Mouse (Mus musculus) embryonic facial prominence, embryonic 12.5 days (tissue): ENCODE results near the gene Icam5. TPM values are rescaled to one million over a fixed set of nuclear protein-coding genes. Genes with fewer than 3 reads are reported as not detected.

Source experiments
- ATAC-seq: fragments of 200-750 bp; cut with Nextera tagmentation; 2 replicates; pipeline ENCODE4 v1.8.0; 2017; ENCODE audit not compliant: insufficient number of reproducible peaks, insufficient read depth, low FRiP score, low TSS enrichment
- H3K27ac ChIP-seq: fragments of 300-500 bp; sonication (generic); 2 replicates; pipeline ENCODE4 v1.5.1; 2016; ENCODE audit warnings: mild to moderate bottlenecking
- H3K27me3 ChIP-seq: fragments of 300-500 bp; sonication (generic); 2 replicates; pipeline ENCODE4 v1.6.1; 2016; ENCODE audit warnings: mild to moderate bottlenecking, moderate library complexity
- H3K36me3 ChIP-seq: fragments of 300-500 bp; sonication (generic); 2 replicates; pipeline ENCODE4 v1.6.1; 2016; ENCODE audit warnings: mild to moderate bottlenecking
- H3K4me1 ChIP-seq: fragments of 300-500 bp; sonication (generic); 2 replicates; pipeline ENCODE4 v1.6.1; 2016
- H3K4me2 ChIP-seq: fragments of 300-500 bp; sonication (generic); replicated peaks from 2 replicates; pipeline ENCODE4 v1.6.1; 2016; ENCODE audit warnings: mild to moderate bottlenecking, moderate library complexity
- H3K4me3 ChIP-seq: fragments of 300-500 bp; sonication (generic); 2 replicates; pipeline ENCODE4 v1.5.1; 2016; ENCODE audit warnings: mild to moderate bottlenecking
- H3K9ac ChIP-seq: fragments of 300-500 bp; sonication (generic); 2 replicates; pipeline ENCODE4 v1.6.1; 2016; ENCODE audit warnings: mild to moderate bottlenecking, moderate library complexity
- H3K9me3 ChIP-seq: fragments of 300-500 bp; sonication (generic); 2 replicates; pipeline ENCODE4 v1.6.1; 2016; ENCODE audit warnings: mild to moderate bottlenecking, moderate library complexity
- WGBS: fragments of 180-500 bp; shearing (Covaris S2); methylation state at CpG from one replicate; pipeline ENCODE4 v1.1.7; 2016; 5-methylcytosine and 5-hydroxymethylcytosine counted together
- polyA plus RNA-seq: library from polyadenylated mRNA; unstranded; fragments of >200 nt; fragmentation: Nextera tagmentation; extraction: Ambion mirVana; gene quantifications from 2 replicates; pipeline ENCODE4 v1.2.1, GENCODE M21; 2016

Icam5 gene
- polyA plus RNA-seq, 1 experiment from 2014 or later = 0.23 TPM

DNA sequence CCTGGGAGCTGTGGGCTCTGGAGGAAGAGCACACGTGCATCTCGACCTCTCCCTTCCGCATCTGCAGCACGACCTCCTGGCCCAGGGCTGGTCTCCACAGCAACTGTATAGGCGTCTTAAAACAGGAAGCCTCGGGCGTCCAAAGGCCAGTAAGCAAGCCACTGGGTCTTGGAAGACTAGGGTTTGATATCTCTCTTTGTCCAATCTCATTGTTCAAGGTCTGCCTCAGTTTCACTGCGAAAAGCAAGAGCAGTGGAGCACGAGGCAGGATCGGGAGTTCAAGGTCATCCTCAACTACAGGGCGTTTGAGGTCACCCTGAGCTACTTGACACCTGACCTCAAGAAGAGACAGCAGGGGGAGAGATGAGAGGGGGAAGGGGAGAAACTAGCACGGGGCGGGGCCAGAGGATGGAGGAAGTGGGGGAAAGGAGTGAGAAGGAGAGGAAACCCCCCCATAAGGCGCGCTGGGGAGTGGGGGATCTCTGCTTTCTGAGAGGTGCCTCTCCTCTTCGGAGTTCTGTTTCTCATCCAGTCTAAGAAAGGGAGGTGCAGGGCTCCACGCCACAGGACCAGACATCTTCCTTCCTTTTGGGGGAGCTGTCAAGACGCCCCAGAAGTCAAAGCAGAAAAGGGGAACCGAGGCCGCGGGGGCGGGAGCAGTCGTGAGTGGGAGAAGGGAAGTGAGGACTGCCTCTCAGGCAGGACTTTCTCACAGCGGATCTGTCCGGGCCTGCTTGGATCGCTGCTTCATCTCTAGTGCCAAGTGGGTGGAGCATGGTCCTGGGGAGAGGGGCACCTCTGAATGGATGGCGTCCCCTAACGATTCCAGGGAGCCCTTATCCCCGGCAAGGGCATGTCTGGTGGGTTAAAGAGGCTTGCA is 16.9 kb upstream of the Icam5 start:
- Histone ChIP-seq H3K9me3 (no peaks in the 10 kb centered on the region), H3K4me2 (peak overlapping the region; percentile 57), H3K27ac (no peak overlapping the region), H3K4me3 (peak overlapping the region; percentile 33), H3K27me3 (peaks cover 54% of the 10 kb centered on the region), H3K36me3 (no peaks in the 10 kb centered on the region), H3K9ac (peak overlapping the region; percentile 42), H3K4me1 (peaks cover 8% of the 10 kb centered on the region)
- peak; percentile 68; the same call in 1 of the 2 replicates for ATAC-seq
- 2% methylated on average over 29 of the region's 29 CpGs for WGBS

DNA sequence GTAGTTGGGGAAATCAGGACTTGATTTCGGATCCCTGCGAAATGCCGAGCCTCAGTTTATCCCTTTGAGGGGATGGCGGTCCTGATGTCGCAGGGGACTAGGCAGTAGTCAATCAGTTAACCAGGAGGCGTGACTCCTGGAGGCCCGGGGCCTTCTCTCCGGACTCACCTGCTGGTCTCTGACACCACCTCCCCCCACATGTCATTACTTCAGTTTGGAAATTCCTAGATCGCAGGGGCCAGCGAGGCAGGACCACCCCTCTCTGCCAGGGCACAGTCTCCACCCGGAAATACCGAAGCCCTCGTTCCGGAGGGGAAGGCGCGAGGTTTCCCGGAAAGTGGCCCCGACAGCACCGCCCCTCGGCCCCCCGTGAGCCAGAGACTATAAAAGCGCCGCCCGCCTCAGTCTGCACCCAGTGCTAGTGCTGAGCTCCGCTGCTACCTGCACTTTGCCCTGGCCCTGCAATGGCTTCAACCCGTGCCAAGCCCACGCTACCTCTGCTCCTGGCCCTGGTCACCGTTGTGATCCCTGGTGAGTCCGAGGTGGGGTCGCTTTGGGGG is 16.2 kb upstream of the Icam5 start, which contains the start of gene Icam1:
Icam1 (plus strand) TSS at position 415 of the 560 bp plus-strand sequence.
- peaks cover 8% of the 10 kb centered on the region for H3K4me1 ChIP-seq
- peak within 1 kb of the TSS; percentile 57 for H3K4me2 ChIP-seq
- no peaks in the 10 kb centered on the region for H3K36me3 ChIP-seq
- peaks cover 54% of the 10 kb centered on the region for H3K27me3 ChIP-seq
- no peak within 1 kb of the TSS for H3K27ac ChIP-seq
- WGBS = under 1% methylated on average over 30 of the region's 30 CpGs
- 0 out of 2 replicates have a peak, but pooled peaks have one; percentile 17 for ATAC-seq
- H3K9ac ChIP-seq = peak within 1 kb of the TSS; percentile 42
- H3K4me3 ChIP-seq = peak within 1 kb of the TSS; percentile 33
- H3K9me3 ChIP-seq = no peaks in the 10 kb centered on the region

DNA sequence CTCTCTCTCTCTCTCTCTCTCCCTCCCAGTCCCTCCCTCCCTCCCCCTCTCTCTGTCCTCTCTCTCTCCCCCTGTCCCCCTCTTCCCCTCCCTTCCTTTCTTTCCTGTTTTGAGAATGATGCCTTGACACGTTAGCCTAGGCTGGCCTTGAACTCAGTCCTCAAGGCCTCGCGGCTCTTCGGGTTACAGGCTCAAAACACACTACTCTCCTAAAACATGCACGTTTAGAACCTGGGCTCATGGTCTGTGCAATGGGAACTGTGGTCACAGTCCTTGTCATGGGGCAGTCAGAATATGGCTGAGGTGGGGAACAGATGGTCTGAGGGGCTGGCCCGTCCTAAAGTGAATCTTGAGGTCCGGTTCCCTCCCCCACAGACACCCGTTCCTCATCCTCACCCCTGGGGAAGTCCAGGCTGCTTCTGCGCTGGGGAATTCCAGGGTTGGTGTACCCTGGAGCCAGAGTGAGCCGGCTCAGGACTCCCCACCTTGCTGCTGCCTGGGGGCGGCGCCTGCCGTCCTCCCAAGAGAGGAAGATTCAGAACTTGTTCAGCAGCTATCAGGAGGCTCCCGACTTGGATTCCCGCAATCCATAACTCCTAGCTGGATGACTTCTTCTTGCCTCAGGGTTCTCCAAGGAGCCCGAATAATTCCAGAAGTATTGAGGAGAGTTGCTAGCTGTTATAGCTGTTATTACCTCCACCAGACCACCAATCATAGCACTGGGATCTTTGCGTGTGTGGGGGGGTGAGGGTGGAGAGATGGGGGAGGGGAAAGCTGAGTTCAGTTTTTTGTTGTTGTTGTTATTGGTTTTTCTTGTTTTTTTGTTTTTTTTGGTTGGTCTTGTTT is 15.3 kb upstream of the Icam5 start:
- Histone ChIP-seq H3K27ac (no peak overlapping the region), H3K9me3 (no peaks in the 10 kb centered on the region), H3K36me3 (no peaks in the 10 kb centered on the region), H3K9ac (peak overlapping the region; percentile 42; the same call in 1 of the 2 replicates), H3K27me3 (peaks cover 54% of the 10 kb centered on the region), H3K4me1 (peaks cover 8% of the 10 kb centered on the region), H3K4me3 (peak overlapping the region; percentile 33), H3K4me2 (peak overlapping the region; percentile 57)
- 4% methylated on average over 17 of the region's 17 CpGs for WGBS
- ATAC-seq = no peak

DNA sequence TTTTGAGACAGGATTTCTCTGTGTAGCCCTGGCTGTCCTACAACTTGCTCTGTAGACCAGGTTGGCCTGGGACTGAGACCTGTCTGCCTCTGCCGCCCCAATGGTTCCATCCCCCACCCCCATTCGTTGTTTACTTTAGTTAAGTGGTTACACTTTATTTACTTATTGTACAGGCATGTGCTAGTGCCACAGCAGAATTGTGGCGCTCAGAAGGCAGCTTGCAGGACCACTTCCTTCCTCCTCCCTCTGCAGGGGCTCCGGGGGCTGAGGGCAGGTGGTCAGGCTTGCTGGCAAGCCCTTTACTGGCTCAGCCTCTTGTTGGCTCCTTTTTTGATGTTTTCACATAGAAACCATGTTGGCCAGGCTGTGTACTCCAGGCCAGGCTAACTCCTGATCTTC is 14.7 kb upstream of the Icam5 start:
- no peak overlapping the region for H3K27ac ChIP-seq
- no peak overlapping the region for H3K4me3 ChIP-seq
- peaks cover 8% of the 10 kb centered on the region for H3K4me1 ChIP-seq
- no peak overlapping the region for H3K9ac ChIP-seq
- peaks cover 50% of the 10 kb centered on the region for H3K27me3 ChIP-seq
- 0 out of 2 replicates have a peak overlapping the region, but pooled peaks have one; percentile 3 for H3K4me2 ChIP-seq
- WGBS = 37% methylated on average over 4 of the region's 4 CpGs
- H3K9me3 ChIP-seq = no peaks in the 10 kb centered on the region
- no peaks in the 10 kb centered on the region for H3K36me3 ChIP-seq
- ATAC-seq = no peak

DNA sequence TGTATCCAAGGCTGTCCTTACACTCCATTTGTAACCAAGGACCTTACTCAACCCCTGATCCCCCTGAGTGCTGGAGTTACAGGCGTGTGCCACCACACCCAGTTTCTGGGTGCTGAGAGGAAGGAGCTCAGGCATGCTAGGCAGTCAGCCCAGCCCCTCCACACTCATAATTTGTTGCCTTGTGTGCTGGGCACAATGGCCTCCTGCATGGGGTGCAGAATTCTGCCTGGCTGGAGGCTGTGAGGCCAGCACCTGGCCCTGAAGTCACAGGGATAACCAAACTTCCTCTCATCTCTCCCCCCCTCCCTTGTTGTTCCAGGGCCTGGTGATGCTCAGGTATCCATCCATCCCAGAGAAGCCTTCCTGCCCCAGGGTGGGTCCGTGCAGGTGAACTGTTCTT is 13.3 kb upstream of the Icam5 start:
- peaks cover 8% of the 10 kb centered on the region for H3K4me1 ChIP-seq
- no peaks in the 10 kb centered on the region for H3K9me3 ChIP-seq
- no peak overlapping the region for H3K9ac ChIP-seq
- 62% methylated on average over 2 of the region's 2 CpGs for WGBS
- ATAC-seq = no peak
- no peak overlapping the region for H3K4me3 ChIP-seq
- H3K36me3 ChIP-seq = no peaks in the 10 kb centered on the region
- H3K27ac ChIP-seq = no peak overlapping the region
- H3K27me3 ChIP-seq = peaks cover 48% of the 10 kb centered on the region
- no peak overlapping the region for H3K4me2 ChIP-seq

DNA sequence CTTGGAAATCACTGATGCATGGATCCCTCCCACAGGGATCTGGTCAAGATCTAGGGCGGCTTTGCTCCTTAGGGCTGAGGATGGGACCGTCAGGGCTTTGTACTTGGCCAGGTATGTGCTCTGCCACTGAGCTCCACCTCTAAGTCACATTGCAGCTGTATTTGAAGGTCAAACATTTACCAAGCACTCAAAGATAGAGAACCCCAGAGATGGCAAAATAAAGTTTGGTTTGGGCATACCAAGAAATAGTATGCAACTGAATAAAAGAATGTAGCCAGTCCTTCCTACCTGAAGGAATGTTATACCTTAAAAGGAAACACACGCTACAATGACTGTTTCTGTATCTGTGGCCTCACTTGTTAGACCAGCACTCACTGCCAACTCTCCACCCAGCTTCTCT is 10.5 kb upstream of the Icam5 start:
- 82% methylated on average over 3 of the region's 3 CpGs for WGBS
- Histone ChIP-seq H3K4me3 (no peak overlapping the region), H3K4me2 (no peak overlapping the region), H3K36me3 (no peaks in the 10 kb centered on the region), H3K27me3 (peaks cover 22% of the 10 kb centered on the region), H3K9me3 (no peaks in the 10 kb centered on the region), H3K27ac (no peak overlapping the region), H3K9ac (no peak overlapping the region), H3K4me1 (no peaks in the 10 kb centered on the region)
- ATAC-seq = no peak

DNA sequence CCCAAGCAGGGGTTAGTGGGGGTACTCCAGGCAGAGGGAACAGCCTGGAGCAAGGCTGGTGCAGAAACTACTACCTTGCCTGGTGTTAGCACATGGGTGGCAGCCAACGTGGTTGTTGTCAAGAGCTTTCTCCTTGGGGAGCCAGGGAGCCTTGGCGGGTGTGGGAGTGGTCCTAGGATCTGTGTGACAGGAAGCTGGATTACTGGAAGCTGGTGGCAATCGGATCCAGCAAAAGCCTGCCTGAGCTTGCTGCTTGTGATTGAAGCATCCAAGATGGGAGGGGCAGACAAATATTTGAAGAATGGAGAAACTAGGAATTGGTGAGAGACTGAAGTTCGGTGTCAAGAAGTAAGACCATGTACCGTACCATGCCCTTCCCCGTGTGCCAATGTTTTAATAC is 9.6 kb upstream of the Icam5 start:
- no peaks in the 10 kb centered on the region for H3K9me3 ChIP-seq
- peaks cover 17% of the 10 kb centered on the region for H3K27me3 ChIP-seq
- no peak for ATAC-seq
- no peaks in the 10 kb centered on the region for H3K4me1 ChIP-seq
- H3K9ac ChIP-seq = no peak overlapping the region
- 57% methylated on average over 6 of the region's 6 CpGs for WGBS
- H3K4me3 ChIP-seq = no peak overlapping the region
- H3K4me2 ChIP-seq = no peak overlapping the region
- no peak overlapping the region for H3K27ac ChIP-seq
- H3K36me3 ChIP-seq = no peaks in the 10 kb centered on the region

DNA sequence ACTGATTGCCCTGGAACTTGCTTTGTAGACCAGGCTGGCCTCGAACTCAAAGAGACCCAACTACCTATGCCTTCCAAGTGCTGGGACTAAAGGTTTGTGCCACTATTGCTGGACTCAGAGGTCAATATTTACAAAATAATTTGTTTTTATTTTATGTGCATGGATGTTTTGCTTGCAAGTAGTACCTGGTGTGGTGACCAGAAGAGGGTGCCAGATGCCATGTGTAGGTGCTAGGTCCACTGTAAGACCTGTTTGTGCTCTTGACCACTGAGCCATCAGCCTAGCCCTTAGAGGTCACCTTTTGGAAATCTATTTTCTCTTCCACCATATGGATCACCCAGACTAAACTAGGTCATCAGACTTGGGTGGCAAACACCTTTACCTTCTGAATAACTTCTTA is 9.1 kb upstream of the Icam5 start:
- Histone ChIP-seq H3K9ac (no peak overlapping the region), H3K9me3 (no peaks in the 10 kb centered on the region), H3K36me3 (no peaks in the 10 kb centered on the region), H3K27ac (no peak overlapping the region), H3K4me1 (no peaks in the 10 kb centered on the region), H3K27me3 (peaks cover 17% of the 10 kb centered on the region), H3K4me3 (no peak overlapping the region), H3K4me2 (no peak overlapping the region)
- ATAC-seq = no peak
- WGBS = 90% methylated on average over 1 of the region's 1 CpGs

DNA sequence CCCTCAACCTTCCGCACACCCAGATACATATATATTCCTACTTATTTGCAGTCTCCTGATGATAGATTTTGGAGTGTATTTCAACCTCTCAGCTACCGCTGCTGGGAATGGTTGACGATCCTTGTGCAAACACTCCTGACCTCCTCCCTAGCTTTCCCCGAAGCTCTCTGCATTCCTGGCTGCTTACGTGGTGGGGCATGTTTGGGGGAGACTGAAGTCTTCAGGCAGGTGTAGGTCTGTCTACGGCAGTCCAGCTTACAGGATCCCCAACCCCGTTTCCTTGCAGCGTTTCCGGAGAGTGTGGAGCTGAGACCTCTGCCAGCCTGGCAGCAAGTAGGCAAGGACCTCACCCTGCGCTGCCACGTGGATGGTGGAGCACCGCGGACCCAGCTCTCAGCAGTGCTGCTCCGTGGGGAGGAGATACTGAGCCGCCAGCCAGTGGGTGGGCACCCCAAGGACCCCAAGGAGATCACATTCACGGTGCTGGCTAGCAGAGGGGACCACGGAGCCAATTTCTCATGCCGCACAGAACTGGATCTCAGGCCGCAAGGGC is 6.5 kb upstream of the Icam5 start:
- no peaks in the 10 kb centered on the region for H3K36me3 ChIP-seq
- peaks cover 13% of the 10 kb centered on the region for H3K4me1 ChIP-seq
- H3K9ac ChIP-seq = no peak overlapping the region
- H3K27me3 ChIP-seq = peaks cover 29% of the 10 kb centered on the region
- no peak overlapping the region for H3K4me2 ChIP-seq
- no peak overlapping the region for H3K27ac ChIP-seq
- no peak for ATAC-seq
- no peak overlapping the region for H3K4me3 ChIP-seq
- WGBS = 63% methylated on average over 19 of the region's 19 CpGs
- H3K9me3 ChIP-seq = no peaks in the 10 kb centered on the region

DNA sequence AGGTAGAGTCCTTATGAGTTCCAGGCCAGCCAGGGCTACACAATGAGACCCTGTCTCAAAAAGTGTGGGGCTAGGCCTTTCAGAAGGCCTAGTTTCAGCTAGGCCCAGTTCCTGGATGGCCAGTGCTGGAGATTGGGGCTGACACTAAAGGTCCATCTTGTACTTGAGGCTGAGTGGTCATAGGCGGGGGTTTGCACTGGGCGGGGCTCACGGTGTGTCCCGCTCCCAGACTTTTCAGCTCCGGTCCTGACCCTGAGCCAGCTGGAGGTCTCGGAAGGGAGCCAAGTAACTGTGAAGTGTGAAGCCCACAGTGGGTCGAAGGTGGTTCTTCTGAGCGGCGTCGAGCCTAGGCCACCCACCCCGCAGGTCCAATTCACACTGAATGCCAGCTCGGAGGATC is 5.0 kb upstream of the Icam5 start:
- peaks cover 33% of the 10 kb centered on the region for H3K27me3 ChIP-seq

DNA sequence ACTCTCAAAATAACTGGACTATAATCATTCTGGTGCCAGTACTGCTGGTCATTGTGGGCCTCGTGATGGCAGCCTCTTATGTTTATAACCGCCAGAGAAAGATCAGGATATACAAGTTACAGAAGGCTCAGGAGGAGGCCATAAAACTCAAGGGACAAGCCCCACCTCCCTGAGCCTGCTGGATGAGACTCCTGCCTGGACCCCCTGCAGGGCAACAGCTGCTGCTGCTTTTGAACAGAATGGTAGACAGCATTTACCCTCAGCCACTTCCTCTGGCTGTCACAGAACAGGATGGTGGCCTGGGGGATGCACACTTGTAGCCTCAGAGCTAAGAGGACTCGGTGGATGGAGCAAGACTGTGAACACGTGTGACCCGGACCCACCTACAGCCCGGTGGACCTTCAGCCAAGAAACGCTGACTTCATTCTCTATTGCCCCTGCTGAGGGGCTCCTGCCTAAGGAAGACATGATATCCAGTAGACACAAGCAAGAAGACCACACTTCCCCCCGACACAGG is 4.0 kb upstream of the Icam5 start:
- ATAC-seq = no peak
- WGBS = 58% methylated on average over 8 of the region's 8 CpGs
- Histone ChIP-seq H3K9me3 (no peaks in the 10 kb centered on the region), H3K4me1 (peaks cover 33% of the 10 kb centered on the region), H3K4me3 (no peak overlapping the region), H3K9ac (no peak overlapping the region), H3K36me3 (no peaks in the 10 kb centered on the region), H3K4me2 (no peak overlapping the region), H3K27ac (no peak overlapping the region), H3K27me3 (peaks cover 43% of the 10 kb centered on the region)

More for the DNA sequence above, 5.0 kb upstream of the Icam5 start:
- ATAC-seq = no peak
- no peak overlapping the region for H3K9ac ChIP-seq
- H3K4me3 ChIP-seq = no peak overlapping the region
- no peak overlapping the region for H3K27ac ChIP-seq
- H3K36me3 ChIP-seq = no peaks in the 10 kb centered on the region
- H3K4me2 ChIP-seq = no peak overlapping the region
- H3K4me1 ChIP-seq = peaks cover 24% of the 10 kb centered on the region
- H3K9me3 ChIP-seq = no peaks in the 10 kb centered on the region
- 85% methylated on average over 12 of the region's 12 CpGs for WGBS
